Mouse (Mus musculus) CH12.LX (cell line): ENCODE data around the gene Tmem147. TPM values are rescaled to one million over a fixed set of nuclear protein-coding genes. Genes with fewer than 3 reads are reported as not detected.
A peak's percentile ranks its signal among the peaks of the same experiment; 100 is the strongest.

Experiments
- DNase-seq: peaks from one replicate; pipeline ENCODE4 v3.0.0-alpha.2; 2013; ENCODE audit errors: extremely low read depth
- H3K27ac ChIP-seq: 2 replicates; pipeline ENCODE4 v1.5.1; 2012; ENCODE audit warnings: low read depth, mild to moderate bottlenecking, control low read depth, moderate library complexity; ENCODE audit not compliant: insufficient read depth
- H3K27me3 ChIP-seq: replicated peaks from 2 replicates; pipeline ENCODE3; 2012; ENCODE audit warnings: inconsistent platforms
- H3K36me3 ChIP-seq, 2 experiments: replicated peaks in 1 of 2; 2 replicates each; pipeline versions ENCODE3 to v1.6.1; 2012; ENCODE audit warnings: inconsistent platforms in 1 of 2, low read length in 1 of 2, mild to moderate bottlenecking in 1 of 2, mixed read lengths in 1 of 2, moderate library complexity in 1 of 2; ENCODE audit not compliant: control insufficient read depth in 1 of 2, insufficient read depth in 1 of 2
- H3K4me1 ChIP-seq, 2 experiments: 2 replicates each; pipeline ENCODE4 v1.6.1; 2012; ENCODE audit warnings: inconsistent platforms in 1 of 2, moderate library complexity in 1 of 2; ENCODE audit not compliant: insufficient read depth in 2 of 2, control insufficient read depth in 1 of 2
- H3K4me2 ChIP-seq: 2 replicates; pipeline ENCODE4 v1.6.1; 2012; ENCODE audit warnings: low read depth, mild to moderate bottlenecking, control low read depth; ENCODE audit not compliant: poor library complexity, insufficient read depth, severe bottlenecking
- H3K4me3 ChIP-seq, 3 experiments: fragments of 150-350 bp in 1 of 3; sonication (generic) in 1 of 3; replicated peaks in 1 of 3; 2 replicates each; pipeline versions ENCODE3 to v1.5.1; 2011 to 2012; ENCODE audit warnings: low read depth in 2 of 3, low read length in 2 of 3, mild to moderate bottlenecking in 2 of 3, moderate library complexity in 2 of 3, control low read depth in 1 of 3, improper control_type of control experiment in 1 of 3, inconsistent platforms in 1 of 3, mixed read lengths in 1 of 3; ENCODE audit not compliant: poor library complexity in 1 of 3
- H3K79me2 ChIP-seq: replicated peaks from 2 replicates; pipeline ENCODE4 v1.6.1; 2012; ENCODE audit warnings: mild to moderate bottlenecking, moderate library complexity; ENCODE audit not compliant: control insufficient read depth, poor library complexity, insufficient read depth, severe bottlenecking; ENCODE audit errors: extremely low read depth
- H3K9ac ChIP-seq: 2 replicates; pipeline ENCODE4 v1.6.1; 2012; ENCODE audit warnings: low read depth, mild to moderate bottlenecking, control low read depth, moderate library complexity; ENCODE audit not compliant: insufficient read depth
- H3K9me3 ChIP-seq: replicated peaks from 2 replicates; pipeline ENCODE3; 2012; ENCODE audit warnings: low read length, inconsistent platforms, mixed read lengths
- BHLHE40 ChIP-seq: IDR thresholded peaks from 2 replicates; pipeline ENCODE4 v1.6.1; 2011; ENCODE audit warnings: mild to moderate bottlenecking, low read depth, low read length, improper control_type of control experiment
- CHD1 ChIP-seq: IDR thresholded peaks from 2 replicates; pipeline ENCODE4 v1.6.1; 2012; ENCODE audit warnings: low read depth, low read length, improper control_type of control experiment, inconsistent platforms
- CTCF ChIP-seq, 2 experiments: IDR thresholded peaks in 1 of 2; conservative IDR thresholded peaks in 1 of 2; 2 replicates each; pipeline ENCODE4 v1.5.1; 2011 to 2012; ENCODE audit warnings: low read depth in 2 of 2, low read length in 2 of 2, improper control_type of control experiment in 1 of 2, inconsistent platforms in 1 of 2, mild to moderate bottlenecking in 1 of 2, moderate library complexity in 1 of 2
- E2F4 ChIP-seq: IDR thresholded peaks from 2 replicates; pipeline ENCODE4 v1.6.1; 2011; ENCODE audit warnings: low read depth, low read length, improper control_type of control experiment; ENCODE audit not compliant: insufficient replicate concordance
- ELF1 ChIP-seq: IDR thresholded peaks from 2 replicates; pipeline ENCODE4 v1.6.1; 2014; ENCODE audit warnings: low read depth, mild to moderate bottlenecking, inconsistent platforms, low read length, improper control_type of control experiment
- EP300 ChIP-seq: IDR thresholded peaks from 2 replicates; pipeline ENCODE4 v1.6.1; 2011; ENCODE audit warnings: low read length, improper control_type of control experiment
- ETS1 ChIP-seq: conservative IDR thresholded peaks from 2 replicates; pipeline ENCODE4 v1.6.1; 2012; ENCODE audit warnings: low read depth, mild to moderate bottlenecking, inconsistent platforms, low read length, improper control_type of control experiment, moderate library complexity
- GABPA ChIP-seq: IDR thresholded peaks from 2 replicates; pipeline ENCODE4 v1.6.1; 2012; ENCODE audit warnings: low read depth, low read length, improper control_type of control experiment, inconsistent platforms; ENCODE audit not compliant: insufficient replicate concordance
- HCFC1 ChIP-seq: IDR thresholded peaks from 2 replicates; pipeline ENCODE4 v1.6.1; 2012; ENCODE audit warnings: low read depth, mild to moderate bottlenecking, inconsistent platforms, low read length, improper control_type of control experiment
- IRF4 ChIP-seq: IDR thresholded peaks from 2 replicates; pipeline ENCODE4 v1.6.1; 2014; ENCODE audit warnings: low read depth, mild to moderate bottlenecking, inconsistent platforms, low read length, improper control_type of control experiment
- JUN ChIP-seq: IDR thresholded peaks from 2 replicates; pipeline ENCODE4 v1.6.1; 2011; ENCODE audit warnings: low read depth, mild to moderate bottlenecking, low read length, improper control_type of control experiment, moderate library complexity; ENCODE audit not compliant: insufficient read depth
- KAT2A ChIP-seq: IDR thresholded peaks from 2 replicates; pipeline ENCODE4 v1.6.1; 2012; ENCODE audit warnings: low read length, improper control_type of control experiment, inconsistent platforms; ENCODE audit not compliant: insufficient replicate concordance
- MAFK ChIP-seq: IDR thresholded peaks from 2 replicates; pipeline ENCODE4 v1.6.1; 2011; ENCODE audit warnings: low read length, improper control_type of control experiment; ENCODE audit not compliant: insufficient replicate concordance
- MAX ChIP-seq: IDR thresholded peaks from 2 replicates; pipeline ENCODE4 v1.6.1; 2011; ENCODE audit warnings: low read length, improper control_type of control experiment
- MAZ ChIP-seq: IDR thresholded peaks from 2 replicates; pipeline ENCODE4 v1.6.1; 2012; ENCODE audit warnings: low read depth, mild to moderate bottlenecking, inconsistent platforms, low read length, improper control_type of control experiment, moderate library complexity
- MXI1 ChIP-seq: IDR thresholded peaks from 2 replicates; pipeline ENCODE4 v1.6.1; 2011; ENCODE audit warnings: mild to moderate bottlenecking, low read depth, low read length, improper control_type of control experiment
- MYC ChIP-seq: IDR thresholded peaks from 2 replicates; pipeline ENCODE4 v1.6.1; 2011; ENCODE audit warnings: low read depth, mild to moderate bottlenecking, improper control_type of control experiment, low read length
- NELFE ChIP-seq: IDR thresholded peaks from 2 replicates; pipeline ENCODE4 v1.6.1; 2011; ENCODE audit warnings: low read depth, low read length, improper control_type of control experiment
- NRF1 ChIP-seq: IDR thresholded peaks from 2 replicates; pipeline ENCODE4 v1.6.1; 2014; ENCODE audit warnings: low read depth, mild to moderate bottlenecking, inconsistent platforms, low read length, improper control_type of control experiment, moderate library complexity
- PAX5 ChIP-seq: IDR thresholded peaks from 2 replicates; pipeline ENCODE4 v1.6.1; 2012; ENCODE audit warnings: low read length, inconsistent platforms, mixed read lengths
- POLR2A ChIP-seq: IDR thresholded peaks from 2 replicates; pipeline ENCODE4 v1.6.1; 2011; ENCODE audit warnings: low read depth, mild to moderate bottlenecking, improper control_type of control experiment, low read length
- POLR2AphosphoS2 ChIP-seq: IDR thresholded peaks from 2 replicates; pipeline ENCODE4 v1.6.1; 2011; ENCODE audit warnings: low read depth, low read length, improper control_type of control experiment
- RCOR1 ChIP-seq: conservative IDR thresholded peaks from 2 replicates; pipeline ENCODE4 v1.6.1; 2012; ENCODE audit warnings: low read depth, mild to moderate bottlenecking, inconsistent platforms, low read length, improper control_type of control experiment
- SMC3 ChIP-seq: IDR thresholded peaks from 2 replicates; pipeline ENCODE4 v1.6.1; 2011; ENCODE audit warnings: low read depth, low read length, improper control_type of control experiment
- TBP ChIP-seq: conservative IDR thresholded peaks from 2 replicates; pipeline ENCODE4 v1.6.1; 2011; ENCODE audit warnings: low read depth, low read length, improper control_type of control experiment
- TCF12 ChIP-seq: IDR thresholded peaks from 2 replicates; pipeline ENCODE4 v1.6.1; 2014; ENCODE audit warnings: low read depth, mild to moderate bottlenecking, inconsistent platforms, low read length, improper control_type of control experiment
- UBTF ChIP-seq: IDR thresholded peaks from 2 replicates; pipeline ENCODE4 v1.6.1; 2012; ENCODE audit warnings: low read depth, mild to moderate bottlenecking, inconsistent platforms, low read length, improper control_type of control experiment, moderate library complexity
- USF2 ChIP-seq: conservative IDR thresholded peaks from 2 replicates; pipeline ENCODE4 v1.6.1; 2011; ENCODE audit warnings: low read depth, low read length, improper control_type of control experiment
- ZC3H11A ChIP-seq: IDR thresholded peaks from 2 replicates; pipeline ENCODE4 v1.6.1; 2012; ENCODE audit warnings: low read depth, mild to moderate bottlenecking, inconsistent platforms, low read length, improper control_type of control experiment
- ZKSCAN1 ChIP-seq: IDR thresholded peaks from 2 replicates; pipeline ENCODE4 v1.6.1; 2012; ENCODE audit warnings: low read depth, inconsistent platforms, low read length, improper control_type of control experiment, borderline replicate concordance
- ZMIZ1 ChIP-seq: IDR thresholded peaks from 2 replicates; pipeline ENCODE4 v1.6.1; 2012; ENCODE audit warnings: low read depth, mild to moderate bottlenecking, inconsistent platforms, low read length, improper control_type of control experiment
- ZNF384 ChIP-seq: IDR thresholded peaks from 2 replicates; pipeline ENCODE4 v1.6.1; 2012; ENCODE audit warnings: low read depth, low read length, improper control_type of control experiment, inconsistent platforms
- dilution Hi-C: fragments of 300-500 bp; cut with MboI; formaldehyde crosslinking; loops from 2 replicates; pipeline ENCODE4 v1.14.3; 2020; ENCODE audit warnings: low sequenced_read_pairs; ENCODE audit not compliant: extremely low pct_unique_long_range_greater_than_20kb, extremely low pct_ligation_motif_present
- in situ Hi-C: fragments of 300-500 bp; cut with MboI; formaldehyde crosslinking; loops from 3 replicates; pipeline ENCODE4 v1.14.3; 2019; ENCODE audit warnings: low sequenced_read_pairs, low pct_ligation_motif_present, low pct_unique_long_range_greater_than_20kb, mixed read lengths
- polyA plus RNA-seq: library from polyadenylated mRNA; unstranded; fragments of >175 nt; gene quantifications from 2 replicates; pipeline ENCODE4 v1.2.1, GENCODE M21; 2012; ENCODE audit warnings: low read depth; ENCODE audit not compliant: insufficient read length
- total RNA-seq, 2 experiments: library from RNA; depleted of rRNA; stranded (reverse); fragments of 300-350 nt in 1 of 2; fragments of >200 nt in 1 of 2; gene quantifications; 2 replicates each; pipeline ENCODE4 v1.2.3; 2012 to 2014

Tmem147 gene
- total and polyA plus RNA-seq, 3 experiments: 137 to 152 (median 149) TPM

- peak overlapping the region; percentile 77 for H3K9ac ChIP-seq
- DNase-seq: no peak
- peak overlapping the region; percentile 91 for H3K4me2 ChIP-seq
- H3K9me3 ChIP-seq: no peaks in the 10 kb centered on the region
- peaks cover 16 to 59% of the 10 kb centered on the region in 2 experiments for H3K36me3 ChIP-seq
- in situ Hi-C loops: no loop called here
- peaks cover 25 to 61% of the 10 kb centered on the region in 2 experiments for H3K4me1 ChIP-seq
- dilution Hi-C loops: no loop called here
- no peak overlapping the region for H3K27ac ChIP-seq
- H3K27me3 ChIP-seq: no peaks in the 10 kb centered on the region
- TF ChIP-seq ZKSCAN1 (no peak), BHLHE40 (no peak), MAX (no peak), CHD1 (no peak)
- no peaks in the 10 kb centered on the region for H3K79me2 ChIP-seq
- peak overlapping the region; percentile 67 to 78 (median 73) for H3K4me3 ChIP-seq
These were observed 1.1 kb downstream of the Tmem147 start for GRCm38 (mm10) chr7:30728214-30728613.

GRCm38 (mm10) chr7:30723274-30723953 is 5.9 kb downstream of the Tmem147 start:
- H3K27ac ChIP-seq: peak overlapping the region; percentile 43; the same call in 1 of the 2 replicates
- H3K36me3 ChIP-seq: peaks cover 8 to 36% of the 10 kb centered on the region in 2 experiments
- no peak overlapping the region for H3K4me3 ChIP-seq
- in situ Hi-C loops (no loop called here), dilution Hi-C loops (no loop called here)
- H3K27me3 ChIP-seq: no peaks in the 10 kb centered on the region
- no peak overlapping the region for H3K9ac ChIP-seq
- H3K79me2 ChIP-seq: no peaks in the 10 kb centered on the region
- H3K4me1 ChIP-seq: peaks cover 36 to 54% of the 10 kb centered on the region in 2 experiments
- peak overlapping the region; percentile 51 for H3K4me2 ChIP-seq
- DNase-seq: peak; percentile 61
- no peaks in the 10 kb centered on the region for H3K9me3 ChIP-seq
- peak; percentile 60; the same call in 1 of the 2 replicates for TF ChIP-seq EP300
- TF ChIP-seq PAX5: no peak
- TF ChIP-seq USF2: no peak
- TF ChIP-seq ZC3H11A: no peak
- no peak for TF ChIP-seq MAFK
- TF ChIP-seq NRF1: no peak
- no peak for TF ChIP-seq ETS1
- TF ChIP-seq BHLHE40: peak; percentile 82
- TF ChIP-seq NELFE: no peak
- TF ChIP-seq MXI1: no peak
- no peak for TF ChIP-seq KAT2A
- no peak for TF ChIP-seq GABPA
- TF ChIP-seq SMC3: no peak
- no peak for TF ChIP-seq E2F4
- no peak; the same call in 1 of the 2 replicates for TF ChIP-seq POLR2A
- no peak for TF ChIP-seq RCOR1
- TF ChIP-seq ZNF384: no peak
- no peak for TF ChIP-seq ZMIZ1
- no peak for TF ChIP-seq UBTF
- no peak for TF ChIP-seq MYC
- no peak for TF ChIP-seq MAZ
- TF ChIP-seq ELF1: no peak
- TF ChIP-seq TCF12: peak; percentile 74
- TF ChIP-seq MAX: no peak
- no peak for TF ChIP-seq JUN
- peak; percentile 51; the same call in 1 of the 2 replicates for TF ChIP-seq TBP
- no peak for TF ChIP-seq HCFC1
- no peak for TF ChIP-seq POLR2AphosphoS2
- TF ChIP-seq IRF4: 0 out of 2 replicates have a peak, but pooled peaks have one; percentile 4
- no peak for TF ChIP-seq CTCF (conservative IDR thresholded peaks at IDR 0.05 in 1 of 2, IDR thresholded peaks at IDR 0.05 in 1 of 2; ENCODE audit: low read depth in 2 of 2, low read length in 2 of 2)
